Mouse (Mus musculus) right cerebral cortex, postnatal 14 days (tissue): ENCODE results near the gene Bag1.
"Not testable (repeated sequence)": the region's sequence is repeated elsewhere in the genome, so short reads cannot be mapped to it uniquely, and the experiment has no call there.

Experiments
- DNase-seq: peaks from one replicate; pipeline ENCODE4 v3.0.0; 2022

Bag1 gene

GRCm38 (mm10) chr4:40948160-40948708, at the start of gene Bag1, which contains the start of gene Chmp5:
Gene Bag1 (minus strand): TSS chr4:40948294.
Gene Chmp5 (plus strand): TSS chr4:40948407.
- peak; percentile 97 for DNase-seq

DNA sequence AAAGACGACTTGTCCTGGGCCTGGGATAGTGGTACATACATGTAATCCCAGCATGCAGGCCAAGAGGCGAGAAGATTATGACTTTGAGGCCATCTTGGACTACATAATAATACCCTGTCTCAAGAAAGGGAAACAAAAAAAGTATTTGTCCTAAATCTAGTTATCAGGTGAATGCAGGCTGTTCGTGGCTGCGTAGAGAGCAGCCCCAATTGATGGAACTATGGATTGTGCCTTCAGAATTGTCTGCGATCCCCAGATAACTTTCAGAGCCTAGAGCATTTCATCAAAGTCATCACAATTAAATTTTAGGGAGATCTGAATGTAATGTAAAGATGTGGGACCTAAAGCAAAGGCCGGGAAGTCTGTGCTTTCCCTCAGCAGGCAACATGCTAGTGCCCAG, 48.2 kb upstream of the Bag1 start:
- DNase-seq = no peak

- no peak for DNase-seq
Observed at GRCm38 (mm10) chr4:40989633-40990032, 41.5 kb upstream of the Bag1 start.

DNA sequence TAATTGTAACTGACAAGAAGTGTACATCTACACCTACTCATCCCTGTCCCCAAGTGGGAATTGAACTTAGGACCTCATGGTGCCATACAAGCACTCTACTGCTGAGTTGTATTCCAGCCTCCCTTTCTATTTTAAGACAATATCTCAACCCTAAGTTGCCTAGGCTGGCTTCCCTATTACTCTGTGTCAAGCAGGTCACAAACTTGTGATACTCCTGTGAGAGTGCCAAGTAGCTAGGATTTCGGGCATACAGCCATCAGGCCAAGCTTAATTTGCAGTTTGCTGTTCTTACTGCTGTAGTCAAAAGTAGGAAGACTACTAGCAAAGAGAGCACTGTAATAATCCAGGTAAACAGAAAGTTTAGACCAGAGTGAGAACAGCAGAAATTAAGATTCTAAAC, 35.6 kb upstream of the Bag1 start:
- DNase-seq = no peak

DNA sequence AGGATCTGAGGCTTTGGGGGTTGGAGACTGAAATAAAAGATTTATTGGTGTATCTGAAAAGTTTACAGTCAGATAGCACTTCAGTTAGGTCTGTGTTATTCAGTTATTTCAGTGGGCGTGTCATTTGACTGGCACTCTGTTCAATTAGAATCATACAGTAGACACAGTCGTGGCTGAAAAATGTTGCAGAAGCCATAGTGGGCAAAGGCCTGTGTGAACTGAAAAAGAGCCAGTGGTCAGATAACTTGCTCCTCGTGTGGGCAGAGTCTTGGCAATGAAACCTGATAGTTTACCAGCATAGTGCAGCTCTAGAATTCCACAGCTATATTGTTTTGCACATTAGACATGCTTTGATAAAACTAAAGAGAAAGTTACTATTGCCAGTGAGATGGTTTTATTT, 34.4 kb upstream of the Bag1 start:
- no peak for DNase-seq

GRCm38 (mm10) chr4:40979430-40979829, 31.3 kb upstream of the Bag1 start:
- no peak for DNase-seq

DNA sequence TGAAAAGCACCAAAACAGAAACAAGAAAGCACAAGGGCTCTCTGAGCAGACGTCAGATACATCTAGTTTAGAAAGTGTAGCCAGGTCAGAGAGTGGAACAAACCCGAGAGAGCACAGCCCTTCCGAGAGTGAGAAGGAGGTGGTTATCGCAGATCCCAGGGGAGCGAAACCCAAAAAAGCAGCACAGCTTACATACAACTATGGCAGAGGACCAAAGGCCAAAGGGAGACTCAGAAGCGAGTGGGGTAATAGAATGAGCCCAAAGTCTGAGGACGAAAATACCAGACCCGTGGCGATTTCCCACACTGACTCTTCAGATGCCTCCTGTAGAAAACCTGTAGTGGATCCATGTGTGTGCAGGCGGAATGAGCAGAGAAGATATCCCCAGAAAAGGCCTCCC, 28.6 kb upstream of the Bag1 start:
- no peak for DNase-seq

- DNase-seq = no peak
Observed at GRCm38 (mm10) chr4:40975678-40976077, 27.6 kb upstream of the Bag1 start.

DNA sequence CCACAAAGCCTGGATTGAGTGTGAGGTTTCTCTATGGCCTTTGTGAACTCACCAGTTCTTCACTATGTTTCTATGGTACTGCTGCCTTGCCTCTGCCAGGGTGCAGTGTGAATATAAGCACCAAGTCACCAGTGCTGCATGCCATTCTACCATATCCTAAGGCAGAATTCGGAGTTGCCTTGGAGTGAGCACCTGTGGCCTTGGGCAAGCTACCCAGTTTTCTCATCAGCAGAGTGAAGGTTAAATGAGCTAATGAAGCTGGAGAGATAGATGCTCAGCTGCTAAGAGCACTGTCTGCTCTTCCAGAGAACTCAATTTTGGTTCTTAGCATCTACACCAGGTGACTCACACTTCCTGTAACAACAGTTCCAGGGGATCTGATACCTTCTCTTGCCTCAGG, 25.9 kb upstream of the Bag1 start:
- DNase-seq = no peak

DNA sequence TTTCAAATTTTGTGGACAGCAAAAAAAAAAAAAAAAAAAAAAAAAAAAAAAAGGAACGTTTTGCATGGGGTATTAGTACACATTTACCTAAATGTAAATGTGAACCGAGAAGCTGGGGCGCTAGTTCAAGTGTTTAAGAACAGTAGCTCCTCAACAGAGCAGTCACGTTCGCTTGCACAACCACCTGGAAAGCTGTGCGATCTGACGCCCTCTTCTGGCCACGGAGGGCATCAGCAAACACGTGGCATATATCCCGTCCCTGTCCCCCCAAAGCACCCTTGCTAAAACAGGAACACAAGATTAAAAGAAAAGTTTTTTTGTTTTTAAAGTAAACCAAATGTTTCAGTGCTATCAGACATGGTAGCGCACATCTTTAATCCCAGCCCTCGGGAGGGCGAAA, 23.6 kb upstream of the Bag1 start:
- peak; percentile 34 for DNase-seq

DNA sequence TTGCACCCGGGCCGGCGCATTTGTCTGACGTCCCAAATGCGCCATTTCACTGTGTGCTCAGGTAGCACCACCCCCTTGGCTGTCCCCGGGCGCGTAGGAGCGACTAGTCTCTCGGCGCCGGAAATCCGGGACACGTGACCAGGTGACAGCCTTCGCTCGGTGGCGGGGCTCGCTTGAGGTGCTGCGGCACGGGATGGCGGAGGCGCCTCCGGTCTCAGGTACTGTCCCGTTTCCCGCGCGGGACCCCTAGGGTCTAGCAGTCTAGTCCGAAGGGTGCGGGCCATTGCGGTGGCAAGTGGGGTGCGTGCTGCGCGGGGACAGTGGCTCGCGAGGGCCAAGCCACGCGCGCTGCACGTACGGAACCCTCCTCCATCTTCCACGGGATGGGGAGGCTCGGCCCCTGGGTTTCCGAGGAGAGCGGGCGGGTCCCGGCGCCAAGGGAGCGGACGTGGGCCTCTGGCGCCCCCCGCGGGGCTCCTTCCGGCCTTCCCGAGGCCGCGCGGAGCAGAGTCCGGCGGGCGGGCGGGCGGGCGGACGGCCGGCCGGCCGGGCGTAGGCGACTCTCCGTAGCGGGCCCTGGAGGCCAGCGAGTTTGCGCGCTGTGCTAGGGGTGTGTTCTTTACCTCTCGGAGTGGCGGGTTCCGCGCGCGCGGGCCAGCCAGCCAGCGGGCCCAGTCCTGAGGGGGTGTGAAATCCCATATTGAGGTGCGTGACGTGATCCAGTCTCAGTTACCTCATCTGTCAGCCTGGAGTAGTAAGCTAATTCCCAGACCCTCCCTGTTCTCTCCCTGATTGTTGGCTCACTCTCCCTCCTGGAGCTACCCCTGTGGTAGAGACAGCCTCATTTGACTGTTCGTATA, 23.0 kb upstream of the Bag1 start, which contains the start of gene Nfx1:
TSS of gene Nfx1 (plus strand) at position 65 of the 860 bp plus-strand sequence.
- DNase-seq = peak; percentile 96

- no peak for DNase-seq
Observed at GRCm38 (mm10) chr4:40970592-40970841, 22.4 kb upstream of the Bag1 start.

- no peak for DNase-seq
Observed at GRCm38 (mm10) chr4:40969781-40970591, 21.9 kb upstream of the Bag1 start.

DNA sequence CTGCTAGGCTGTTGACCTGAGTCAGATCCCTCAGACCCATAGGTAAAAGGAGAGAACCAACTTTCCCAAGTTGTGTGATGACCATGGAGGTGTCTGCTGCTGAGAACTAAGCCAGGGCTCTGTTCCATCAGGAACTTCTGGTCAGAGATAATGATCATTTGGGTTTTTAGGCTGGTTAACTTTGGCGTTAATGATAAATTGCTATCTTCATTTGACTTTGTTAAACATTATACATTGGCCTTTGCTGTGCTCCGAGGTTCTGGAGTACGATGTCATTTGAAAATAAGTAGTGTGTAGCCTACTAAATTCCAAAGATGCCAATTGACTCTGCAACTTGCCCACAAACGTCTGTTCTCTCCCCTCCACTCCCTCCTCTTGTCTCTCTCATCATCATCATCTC, 21.1 kb upstream of the Bag1 start:
- no peak for DNase-seq

DNA sequence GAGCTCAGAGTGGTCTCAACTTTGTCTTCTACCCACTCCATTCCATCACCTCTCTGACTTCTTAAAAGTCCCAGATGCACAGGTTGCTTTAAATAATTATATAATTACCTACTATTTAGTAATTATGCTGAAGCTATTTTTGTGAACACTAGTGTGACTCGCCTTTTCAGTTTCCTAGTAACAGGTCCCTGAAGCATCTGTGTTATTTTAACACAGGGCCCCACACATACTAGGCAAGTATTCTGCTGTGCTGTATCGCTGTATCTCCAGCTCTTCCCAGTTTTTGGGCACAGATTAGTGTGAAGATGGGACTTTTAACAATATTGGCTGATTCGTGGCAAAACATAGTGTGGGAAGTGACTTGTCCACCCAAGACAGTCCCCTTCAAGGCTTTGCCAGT, 15.4 kb upstream of the Bag1 start:
- no peak for DNase-seq

DNA sequence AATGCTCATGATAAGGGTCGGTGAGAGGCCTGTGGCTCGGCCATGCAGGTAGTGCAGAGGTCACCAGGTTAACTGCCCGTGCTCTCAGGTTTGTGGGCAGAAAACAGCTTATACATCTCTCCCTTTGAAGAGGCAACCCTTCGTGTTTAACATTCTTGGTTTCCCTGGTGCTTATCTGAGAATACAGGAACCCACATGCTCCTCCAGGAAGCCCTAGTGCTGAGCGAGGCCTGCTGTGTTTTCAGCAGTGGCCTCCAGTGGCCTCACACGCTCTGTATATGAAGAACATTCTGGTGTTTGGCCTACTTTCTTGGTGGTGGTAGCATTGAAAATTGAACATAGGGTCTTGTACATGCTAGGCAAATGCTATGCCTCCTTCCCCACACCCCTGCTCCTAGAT, 7.8 kb upstream of the Bag1 start:
- no peak for DNase-seq

DNA sequence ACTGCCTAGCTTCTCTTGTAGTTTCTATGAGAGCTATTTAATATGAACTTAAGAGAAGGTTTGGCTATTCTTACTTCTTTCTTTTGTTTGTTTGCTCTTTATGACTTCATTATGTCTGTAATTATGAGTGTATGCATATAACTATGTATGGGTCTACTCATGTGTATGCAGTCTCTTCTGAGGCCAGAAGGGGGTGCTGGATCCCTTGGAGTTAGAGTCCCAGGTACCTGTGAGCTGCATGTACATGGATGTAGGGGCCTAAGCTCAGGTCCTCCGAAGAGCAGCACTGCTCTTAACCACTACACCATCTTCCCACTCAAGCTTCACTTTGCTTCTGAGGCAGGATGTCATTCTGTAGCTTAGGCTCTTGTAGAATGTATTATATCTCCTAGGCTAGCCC, 5.4 kb upstream of the Bag1 start:
- DNase-seq = peak; percentile 18

- DNase-seq = peak; percentile 19
Observed at GRCm38 (mm10) chr4:40947565-40948159, 432 bp downstream of the Bag1 start.

- DNase-seq = no peak
Observed at GRCm38 (mm10) chr4:40946516-40947121, 1.5 kb downstream of the Bag1 start.

DNA sequence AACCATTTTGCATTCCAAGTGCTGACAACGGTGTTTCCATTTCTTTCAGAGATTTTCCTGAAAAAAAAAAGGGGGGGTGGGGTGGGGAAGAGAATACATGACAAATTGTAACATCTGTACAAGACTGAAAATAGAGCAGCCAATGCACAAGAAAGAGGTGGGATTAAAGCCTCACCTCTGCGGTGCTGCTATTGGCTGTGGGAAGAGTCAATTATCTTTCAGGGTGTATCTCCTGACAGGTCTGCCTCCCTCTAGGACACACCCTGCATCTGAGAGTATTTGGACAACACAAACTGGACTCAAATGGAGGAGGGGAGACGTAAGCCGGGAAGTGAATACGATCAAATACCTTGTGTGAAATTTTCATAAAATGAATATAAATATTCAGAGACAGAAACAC, 4.4 kb downstream of the Bag1 start:
- no peak for DNase-seq

DNA sequence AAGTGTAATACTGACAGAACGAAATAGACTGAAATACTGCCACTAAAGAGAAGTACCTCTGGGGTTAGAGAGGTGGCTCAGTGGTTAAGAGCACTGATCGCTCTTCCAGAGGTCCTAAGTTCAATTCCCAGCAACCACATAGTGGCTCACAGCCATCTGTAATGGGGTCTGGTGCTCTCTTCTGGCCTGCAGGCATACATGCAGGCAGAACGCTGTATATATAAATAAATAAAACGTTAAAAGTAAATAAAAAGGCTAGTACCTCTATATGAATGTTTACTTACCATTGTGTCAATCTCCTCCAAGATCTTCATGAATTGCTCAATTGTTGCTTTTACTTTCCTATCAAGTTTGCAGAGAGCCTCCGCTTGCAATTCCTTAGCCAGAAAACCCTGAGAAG, 9.3 kb downstream of the Bag1 start:
- no peak for DNase-seq

DNA sequence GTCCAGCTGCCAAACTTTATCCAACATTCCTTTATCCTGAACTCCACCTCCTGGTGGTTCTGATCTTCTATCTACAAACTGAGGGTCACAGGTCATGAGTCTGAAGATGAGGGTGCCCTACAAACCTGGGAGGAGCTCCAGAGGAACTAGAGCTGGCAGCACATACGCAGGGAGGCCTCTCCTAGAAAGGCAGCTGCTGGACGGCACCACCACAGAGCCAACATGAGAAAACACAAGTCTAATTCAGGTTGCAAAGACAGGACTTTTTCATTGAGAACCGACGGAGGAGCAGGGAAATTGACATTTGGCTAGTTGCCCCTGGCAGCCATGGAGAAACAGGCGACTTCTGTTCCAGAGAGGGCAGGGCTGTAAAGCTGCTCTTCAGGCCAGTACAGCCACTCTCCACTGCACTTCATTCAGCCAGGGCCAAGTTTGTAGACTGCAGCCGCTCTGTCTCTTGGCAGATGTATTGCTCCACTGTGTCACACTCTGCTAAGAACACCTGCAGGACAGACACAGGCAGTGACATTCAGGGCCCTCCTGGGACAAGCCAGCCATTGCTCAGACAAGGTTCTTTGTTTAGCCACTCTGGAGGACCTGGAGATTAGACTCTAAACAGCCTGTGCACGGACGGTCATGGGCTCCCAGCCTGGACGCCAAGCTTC, 11.8 kb downstream of the Bag1 start:
- DNase-seq = peak; percentile 45

DNA sequence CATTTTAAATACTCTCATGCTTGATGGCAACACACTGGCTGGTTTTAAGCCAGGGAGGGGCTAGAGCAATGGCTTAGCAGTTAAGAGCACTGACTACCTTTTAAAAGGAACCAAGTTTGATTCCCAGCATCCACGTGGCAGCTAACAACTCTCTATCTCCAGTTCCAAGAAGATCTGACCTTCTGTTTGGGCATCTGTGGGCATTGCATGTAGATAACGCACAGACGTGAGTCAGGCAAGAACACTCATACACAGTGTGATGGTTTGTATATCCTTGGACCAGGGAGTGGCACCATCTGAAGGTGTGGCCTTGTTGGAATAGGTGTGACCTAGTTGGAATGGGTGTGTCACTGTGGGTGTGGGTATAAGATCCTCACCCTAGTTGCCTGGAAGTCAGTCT, 13.7 kb downstream of the Bag1 start:
- DNase-seq = not testable (repeated sequence)
